Mouse (Mus musculus) liver, embryonic 13.5 days (tissue): ENCODE measurements around the gene Tmem128. TPM values are rescaled to one million over a fixed set of nuclear protein-coding genes. Genes with fewer than 3 reads are reported as not detected.
A peak's percentile ranks its signal among the peaks of the same experiment; 100 is the strongest.

ENCODE experiments used
- ATAC-seq: fragments of 200-750 bp; cut with Nextera tagmentation; 2 replicates; pipeline ENCODE4 v1.8.0; 2017; ENCODE audit warnings: low read depth, mild to moderate bottlenecking, moderate number of reproducible peaks, moderate library complexity
- DNase-seq: peaks from one replicate; pipeline ENCODE4 v3.0.0; 2022
- H3K27ac ChIP-seq: fragments of 300-500 bp; sonication (generic); 2 replicates; pipeline ENCODE4 v1.5.1; 2015; ENCODE audit warnings: moderate library complexity, mild to moderate bottlenecking, inconsistent platforms
- H3K27me3 ChIP-seq: fragments of 300-500 bp; sonication (generic); 2 replicates; pipeline ENCODE4 v1.6.1; 2015; ENCODE audit warnings: mild to moderate bottlenecking, inconsistent platforms
- H3K36me3 ChIP-seq: fragments of 300-500 bp; sonication (generic); 2 replicates; pipeline ENCODE4 v1.6.1; 2015; ENCODE audit warnings: mild to moderate bottlenecking, inconsistent platforms
- H3K4me1 ChIP-seq: fragments of 300-500 bp; sonication (generic); replicated peaks from 2 replicates; pipeline ENCODE4 v1.6.1; 2015; ENCODE audit warnings: inconsistent platforms
- H3K4me2 ChIP-seq: fragments of 300-500 bp; sonication (generic); 2 replicates; pipeline ENCODE4 v1.6.1; 2015; ENCODE audit warnings: inconsistent platforms, mild to moderate bottlenecking, moderate library complexity
- H3K4me3 ChIP-seq: fragments of 300-500 bp; sonication (generic); replicated peaks from 2 replicates; pipeline ENCODE4 v1.5.1; 2015; ENCODE audit warnings: mild to moderate bottlenecking, inconsistent platforms
- H3K9ac ChIP-seq: fragments of 300-500 bp; sonication (generic); 2 replicates; pipeline ENCODE4 v1.6.1; 2015; ENCODE audit warnings: mild to moderate bottlenecking, inconsistent platforms
- H3K9me3 ChIP-seq: fragments of 300-500 bp; sonication (generic); replicated peaks from 2 replicates; pipeline ENCODE4 v1.6.1; 2016; ENCODE audit warnings: inconsistent platforms
- WGBS: fragments of 180-500 bp; shearing (Covaris S2); methylation state at CpG from one replicate; pipeline ENCODE4 v1.1.7; 2015; ENCODE audit not compliant: insufficient replicate concordance; 5-methylcytosine and 5-hydroxymethylcytosine counted together
- polyA plus RNA-seq: library from polyadenylated mRNA; unstranded; fragments of >200 nt; fragmentation: Nextera tagmentation; extraction: Ambion mirVana; gene quantifications from 2 replicates; pipeline ENCODE4 v1.2.1, GENCODE M21; 2015

The Tmem128 gene
- 51.3 and 54.2 TPM in 2 replicates for polyA plus RNA-seq

DNA sequence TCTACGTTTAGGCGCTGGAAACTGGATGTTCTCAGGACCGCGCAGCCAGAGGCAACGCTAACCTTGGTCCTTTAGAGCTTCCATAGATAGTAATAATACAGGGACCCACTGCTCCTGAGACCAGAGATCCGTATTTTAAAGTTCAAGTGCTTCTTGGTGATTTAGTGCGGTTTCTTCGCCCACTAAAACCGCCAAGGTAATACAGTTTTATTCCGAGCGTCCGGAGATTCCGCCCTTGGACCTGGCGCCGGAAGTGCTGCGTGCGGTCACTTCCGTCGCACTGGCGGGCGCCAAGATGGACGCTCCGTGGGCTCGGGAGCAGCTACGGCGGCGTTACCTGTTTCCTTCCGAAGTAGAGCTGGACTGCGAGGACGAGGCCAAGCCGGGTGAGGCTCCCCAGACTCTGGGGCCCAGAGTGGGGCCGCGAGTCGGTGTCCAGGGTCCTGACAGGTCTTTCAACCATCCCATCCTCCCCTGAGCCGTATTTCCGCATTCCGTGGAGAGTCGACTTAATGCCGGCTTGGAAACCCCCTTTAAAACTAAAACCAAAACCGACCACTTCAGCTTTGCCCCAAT, at the start of gene Tmem128:
Gene Tmem128 (plus strand): TSS at position 79 of the 576 bp plus-strand sequence.
- H3K4me2 ChIP-seq, result peak within 1 kb of the TSS; percentile 85
- under 1% methylated on average over 40 of the region's 40 CpGs for WGBS
- ATAC-seq (peak; percentile 72), DNase-seq (peak; percentile 43)
- H3K27ac ChIP-seq, result peak within 1 kb of the TSS; percentile 77
- H3K4me1 ChIP-seq, result peaks cover 12% of the 10 kb centered on the region
- peaks cover 34% of the 10 kb centered on the region for H3K36me3 ChIP-seq
- H3K4me3 ChIP-seq, result peak within 1 kb of the TSS; percentile 76
- H3K27me3 ChIP-seq, result no peaks in the 10 kb centered on the region
- peak within 1 kb of the TSS; percentile 82 for H3K9ac ChIP-seq
- no peaks in the 10 kb centered on the region for H3K9me3 ChIP-seq

DNA sequence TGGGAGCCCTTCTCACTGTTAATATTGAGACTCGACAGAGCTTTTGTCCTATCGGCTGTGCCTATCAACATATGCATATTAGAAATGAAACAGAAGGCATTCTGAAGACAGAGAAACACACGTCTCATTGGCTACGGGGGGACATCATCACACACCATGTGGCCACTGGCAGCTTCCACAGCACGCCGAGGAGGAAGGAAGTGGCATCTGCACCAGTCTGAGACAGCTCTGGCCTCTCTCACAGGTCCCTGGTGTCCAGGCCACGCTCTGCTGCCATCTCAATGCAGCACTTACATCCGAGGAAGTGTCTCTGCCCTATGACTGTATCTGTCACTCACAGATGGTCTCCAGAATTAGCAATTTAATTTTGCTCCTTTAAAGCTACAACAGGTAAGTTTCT, 48.3 kb upstream of the Tmem128 start:
- Histone ChIP-seq H3K27ac (no peak overlapping the region), H3K36me3 (peaks cover 38% of the 10 kb centered on the region), H3K9ac (no peak overlapping the region), H3K27me3 (no peaks in the 10 kb centered on the region), H3K4me2 (no peak overlapping the region), H3K9me3 (no peaks in the 10 kb centered on the region), H3K4me3 (no peak overlapping the region), H3K4me1 (peaks cover 7% of the 10 kb centered on the region; the same call in 1 of the 2 replicates)
- no peak for DNase-seq
- ATAC-seq, result no peak
- WGBS, result 66% methylated on average over 8 of the region's 8 CpGs

DNA sequence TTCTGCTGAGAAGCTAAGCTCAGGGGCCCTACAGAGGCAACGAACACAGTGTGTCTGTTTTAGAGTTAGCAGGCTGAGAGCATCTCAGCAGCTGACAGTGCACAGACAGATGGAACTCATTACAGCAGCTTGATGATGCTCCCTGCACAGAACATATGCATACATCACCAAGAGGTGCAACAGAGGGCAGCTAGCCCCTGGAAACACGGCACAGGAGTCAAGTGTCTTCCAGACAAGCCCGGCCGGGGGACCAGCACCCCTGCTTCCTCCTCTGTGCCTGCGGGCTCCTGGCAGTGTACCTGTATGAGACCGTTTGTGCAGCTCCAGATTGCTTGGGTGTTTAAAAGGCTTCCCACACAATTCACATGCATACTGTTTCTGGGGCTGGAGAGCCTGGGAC, 47.0 kb upstream of the Tmem128 start:
- ATAC-seq (no peak), DNase-seq (no peak)
- Histone ChIP-seq H3K27me3 (no peaks in the 10 kb centered on the region), H3K4me1 (peaks cover 7% of the 10 kb centered on the region; the same call in 1 of the 2 replicates), H3K9ac (no peak overlapping the region), H3K27ac (no peak overlapping the region), H3K9me3 (no peaks in the 10 kb centered on the region), H3K4me3 (no peak overlapping the region), H3K4me2 (no peak overlapping the region), H3K36me3 (peaks cover 38% of the 10 kb centered on the region)
- WGBS, result 80% methylated on average over 6 of the region's 6 CpGs

DNA sequence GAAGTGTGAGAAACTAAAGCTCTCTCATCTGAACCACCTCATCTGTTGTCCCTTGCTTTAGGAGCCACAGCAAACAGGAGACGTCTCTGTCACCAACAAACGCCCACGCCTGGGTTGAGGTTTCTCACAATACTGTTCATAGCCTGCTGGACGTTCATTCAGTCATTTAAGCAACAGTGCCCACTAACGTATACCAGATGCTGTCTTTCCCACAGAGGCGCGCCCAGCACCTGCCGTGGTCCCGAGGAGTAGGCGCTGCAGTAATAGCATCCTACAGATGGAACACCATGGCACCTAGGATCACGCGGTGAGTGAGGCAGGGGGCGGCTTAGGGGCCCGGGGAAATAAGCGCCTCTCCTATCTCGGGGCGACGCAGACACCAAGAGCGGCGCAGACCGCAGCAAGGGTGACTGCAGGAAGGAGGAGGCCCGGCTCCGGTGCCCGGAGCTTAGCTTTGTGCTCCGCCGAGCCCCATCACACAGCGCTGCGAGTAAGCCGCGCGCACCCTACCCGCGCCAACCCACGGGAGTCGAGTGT, 40.1 kb upstream of the Tmem128 start:
- Histone ChIP-seq H3K9ac (peak overlapping the region; percentile 86), H3K27me3 (no peaks in the 10 kb centered on the region), H3K4me1 (peaks cover 37% of the 10 kb centered on the region), H3K36me3 (peaks cover 37% of the 10 kb centered on the region), H3K4me3 (peak overlapping the region; percentile 86), H3K9me3 (no peaks in the 10 kb centered on the region), H3K27ac (peak overlapping the region; percentile 72), H3K4me2 (peak overlapping the region; percentile 94)
- WGBS, result under 1% methylated on average over 28 of the region's 35 CpGs
- ATAC-seq, result peak; percentile 73; the same call in 1 of the 2 replicates
- DNase-seq, result no peak

DNA sequence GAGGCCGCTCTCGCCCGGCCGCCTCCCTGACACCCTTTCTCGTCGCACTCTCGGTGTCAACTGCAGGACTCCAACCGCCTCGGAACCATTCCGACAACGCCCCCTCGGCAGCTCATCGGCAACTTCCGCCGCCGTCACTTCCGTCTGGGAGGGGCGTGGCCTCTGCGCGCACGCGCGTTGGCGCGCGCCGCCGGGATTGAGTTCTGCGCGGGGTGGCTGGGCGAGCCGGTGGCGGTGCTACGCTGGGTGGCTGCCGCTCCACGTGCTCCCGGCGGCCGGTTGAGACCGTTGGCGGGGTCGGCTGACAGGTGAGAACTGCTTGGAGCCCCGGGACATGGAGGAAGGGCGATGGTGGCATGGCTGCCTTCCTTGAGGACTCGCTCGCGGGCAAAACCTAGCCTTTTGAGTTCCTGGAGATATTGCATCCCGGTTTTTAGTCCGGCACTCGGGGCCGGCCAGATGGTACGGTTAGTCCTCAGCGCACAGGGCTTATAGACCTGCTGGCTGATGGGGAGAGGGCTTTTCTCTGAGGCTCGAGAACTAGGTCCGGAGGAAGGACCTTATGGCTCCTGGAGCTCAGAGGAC, 39.6 kb upstream of the Tmem128 start, which contains the start of the genes Zbtb49 and Lyar:
Gene Zbtb49 (minus strand): TSS at position 130 of the 585 bp plus-strand sequence.
Gene Lyar (plus strand): TSS at position 143 of the 585 bp plus-strand sequence.
- peak within 1 kb of the TSS; percentile 86 for H3K4me3 ChIP-seq
- peak within 1 kb of the TSS; percentile 72 for H3K27ac ChIP-seq
- H3K36me3 ChIP-seq, result peaks cover 38% of the 10 kb centered on the region
- ATAC-seq (peak; percentile 88), DNase-seq (peak; percentile 91)
- H3K4me2 ChIP-seq, result peak within 1 kb of the TSS; percentile 94
- no peaks in the 10 kb centered on the region for H3K27me3 ChIP-seq
- WGBS, result 0% methylated on average over 54 of the region's 55 CpGs
- H3K4me1 ChIP-seq, result peaks cover 37% of the 10 kb centered on the region
- H3K9me3 ChIP-seq, result no peaks in the 10 kb centered on the region
- peak within 1 kb of the TSS; percentile 86 for H3K9ac ChIP-seq

DNA sequence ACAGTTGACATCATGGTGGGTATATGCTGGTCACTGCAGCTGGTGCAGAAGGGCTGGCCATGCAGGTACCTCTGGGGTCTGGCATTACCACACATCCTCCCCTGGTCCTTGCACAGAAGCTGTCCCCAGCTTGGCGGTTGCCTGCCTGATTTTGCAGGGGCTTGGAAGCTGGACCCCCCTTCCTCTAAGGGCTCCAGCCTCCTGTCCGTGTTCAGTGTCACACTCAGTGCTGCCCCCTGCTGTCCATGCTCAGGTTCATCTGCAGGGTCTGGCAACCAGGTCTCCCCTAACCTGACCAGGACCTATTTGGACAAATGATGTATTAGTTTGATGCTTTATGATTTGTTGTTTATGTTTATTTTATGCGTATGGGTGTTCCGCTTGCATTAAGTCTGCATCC, 24.6 kb upstream of the Tmem128 start:
- DNase-seq (peak; percentile 23), ATAC-seq (no peak)
- Histone ChIP-seq H3K27ac (no peak overlapping the region), H3K4me1 (no peaks in the 10 kb centered on the region), H3K36me3 (peaks cover 62% of the 10 kb centered on the region), H3K27me3 (no peaks in the 10 kb centered on the region), H3K4me2 (no peak overlapping the region), H3K9me3 (no peaks in the 10 kb centered on the region), H3K4me3 (no peak overlapping the region), H3K9ac (no peak overlapping the region)
- WGBS, result 59% methylated on average over 4 of the region's 4 CpGs

DNA sequence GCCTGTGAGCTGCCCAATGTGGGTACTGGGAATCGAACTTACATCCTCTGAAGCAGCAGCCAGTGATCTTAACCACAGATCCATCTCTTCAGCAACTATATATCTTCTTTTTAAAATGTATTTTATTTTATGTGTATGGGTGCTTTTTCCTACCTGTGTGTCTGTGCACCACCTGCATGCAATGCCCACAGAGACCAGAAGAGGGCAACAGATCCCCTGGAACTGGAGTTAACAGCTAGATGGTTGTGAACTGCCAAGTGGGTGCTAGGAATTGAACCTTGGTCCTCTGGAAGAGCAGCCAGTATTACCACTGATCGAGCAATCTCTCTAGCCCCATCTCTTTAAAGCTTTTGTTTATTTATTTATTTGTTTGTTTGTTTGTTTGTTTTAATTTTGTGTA, 23.4 kb upstream of the Tmem128 start:
- no peak for ATAC-seq
- no peak overlapping the region for H3K4me3 ChIP-seq
- 0 out of 2 replicates have a peak, but pooled peaks cover 2% of the 10 kb centered on the region for H3K4me1 ChIP-seq
- WGBS, result 83% methylated on average over 2 of the region's 2 CpGs
- H3K9ac ChIP-seq, result no peak overlapping the region
- no peak overlapping the region for H3K27ac ChIP-seq
- H3K9me3 ChIP-seq, result no peaks in the 10 kb centered on the region
- H3K4me2 ChIP-seq, result no peak overlapping the region
- H3K27me3 ChIP-seq, result no peaks in the 10 kb centered on the region
- DNase-seq, result no peak
- H3K36me3 ChIP-seq, result peaks cover 50% of the 10 kb centered on the region

DNA sequence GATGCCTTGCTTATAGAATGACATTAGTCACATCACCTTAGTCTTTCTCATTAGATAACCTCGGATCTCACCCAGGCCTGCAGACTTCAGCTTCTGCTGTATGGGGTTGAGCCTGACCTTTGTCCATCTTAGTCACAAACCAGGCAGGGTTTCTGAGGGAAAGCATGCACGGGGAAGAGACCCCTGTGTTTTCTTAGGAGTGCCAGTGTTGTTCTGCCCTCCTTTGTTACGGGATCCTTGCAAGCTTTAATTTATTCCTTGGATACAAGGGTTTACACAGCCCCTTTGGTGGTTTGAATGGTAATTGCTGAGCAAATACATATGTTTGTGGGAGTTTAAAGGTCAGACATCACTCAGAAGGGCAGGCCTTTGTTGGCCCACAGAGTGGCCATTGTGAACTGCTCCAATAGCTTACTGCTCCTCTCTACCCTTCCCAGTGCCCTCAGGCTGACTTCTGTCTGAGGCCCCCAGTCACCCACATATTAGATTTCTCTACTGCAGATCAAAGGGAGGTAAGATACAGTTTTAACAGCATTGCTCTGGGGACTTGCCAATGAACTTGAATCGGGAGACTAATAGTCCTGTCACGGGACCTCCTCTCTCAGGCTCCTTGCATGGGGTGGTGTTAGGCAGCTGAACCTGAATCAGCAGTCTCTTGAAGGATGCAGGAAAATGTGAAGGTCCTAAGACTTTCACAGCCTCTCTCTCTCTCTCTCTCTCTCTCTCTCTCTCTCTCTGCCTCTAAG, 19.1 kb upstream of the Tmem128 start:
- no peak overlapping the region for H3K4me2 ChIP-seq
- no peaks in the 10 kb centered on the region for H3K27me3 ChIP-seq
- WGBS, result 52% methylated on average over 5 of the region's 5 CpGs
- no peak for DNase-seq
- H3K4me3 ChIP-seq, result no peak overlapping the region
- H3K27ac ChIP-seq, result no peak overlapping the region
- H3K4me1 ChIP-seq, result 0 out of 2 replicates have a peak, but pooled peaks cover 2% of the 10 kb centered on the region
- H3K9me3 ChIP-seq, result no peaks in the 10 kb centered on the region
- H3K36me3 ChIP-seq, result peaks cover 11% of the 10 kb centered on the region
- no peak overlapping the region for H3K9ac ChIP-seq
- ATAC-seq, result peak; percentile 50; the same call in 1 of the 2 replicates

DNA sequence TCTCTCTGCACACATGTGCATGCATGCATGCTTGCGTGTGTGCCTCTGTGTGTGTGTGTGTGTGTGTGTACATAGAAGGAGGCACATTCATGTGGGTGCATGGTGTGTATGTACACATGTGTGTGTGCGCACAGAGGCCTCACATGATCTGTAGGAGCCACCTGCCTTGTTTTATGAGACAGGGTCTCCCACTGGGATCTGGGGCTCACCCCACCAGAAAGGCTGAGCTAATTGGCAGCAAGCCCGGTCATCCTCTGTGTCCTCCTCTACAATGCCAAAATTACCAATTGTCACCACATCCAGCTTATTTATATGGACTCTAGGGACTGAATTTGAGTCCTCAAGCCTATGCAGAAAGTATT, 18.5 kb upstream of the Tmem128 start:
- no peak overlapping the region for H3K9ac ChIP-seq
- no peaks in the 10 kb centered on the region for H3K27me3 ChIP-seq
- ATAC-seq (0 out of 2 replicates have a peak, but pooled peaks have one; percentile 5), DNase-seq (no peak)
- H3K9me3 ChIP-seq, result no peaks in the 10 kb centered on the region
- H3K36me3 ChIP-seq, result peaks cover 5% of the 10 kb centered on the region
- no peak overlapping the region for H3K4me3 ChIP-seq
- WGBS, result 71% methylated on average over 3 of the region's 3 CpGs
- no peak overlapping the region for H3K4me2 ChIP-seq
- 0 out of 2 replicates have a peak, but pooled peaks cover 2% of the 10 kb centered on the region for H3K4me1 ChIP-seq
- H3K27ac ChIP-seq, result no peak overlapping the region

DNA sequence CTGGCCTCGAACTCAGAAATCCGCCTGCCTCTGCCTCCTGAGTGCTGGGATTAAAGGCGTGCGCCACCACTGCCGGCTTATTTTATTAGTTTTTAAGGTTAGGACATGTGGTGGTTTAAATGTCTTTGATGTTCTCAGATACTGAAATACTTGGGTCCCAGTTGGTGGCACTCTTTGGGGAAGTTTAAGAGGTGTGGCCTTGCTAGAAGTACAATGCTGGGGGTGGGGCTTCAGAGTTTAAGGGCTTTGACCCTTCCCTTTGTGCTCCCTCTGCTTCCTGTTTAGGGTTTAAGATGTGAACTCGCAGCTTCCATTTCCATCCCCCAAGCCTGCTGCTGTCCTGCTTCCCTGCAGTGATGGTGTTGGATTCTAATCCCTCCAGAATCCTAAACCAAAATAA, 18.0 kb upstream of the Tmem128 start:
- no peaks in the 10 kb centered on the region for H3K9me3 ChIP-seq
- H3K36me3 ChIP-seq, result 0 out of 2 replicates have a peak, but pooled peaks cover under 1% of the 10 kb centered on the region
- 0 out of 2 replicates have a peak, but pooled peaks cover 2% of the 10 kb centered on the region for H3K4me1 ChIP-seq
- ATAC-seq (no peak), DNase-seq (no peak)
- H3K27ac ChIP-seq, result no peak overlapping the region
- H3K4me3 ChIP-seq, result no peak overlapping the region
- 68% methylated on average over 6 of the region's 6 CpGs for WGBS
- no peaks in the 10 kb centered on the region for H3K27me3 ChIP-seq
- H3K9ac ChIP-seq, result no peak overlapping the region
- no peak overlapping the region for H3K4me2 ChIP-seq

DNA sequence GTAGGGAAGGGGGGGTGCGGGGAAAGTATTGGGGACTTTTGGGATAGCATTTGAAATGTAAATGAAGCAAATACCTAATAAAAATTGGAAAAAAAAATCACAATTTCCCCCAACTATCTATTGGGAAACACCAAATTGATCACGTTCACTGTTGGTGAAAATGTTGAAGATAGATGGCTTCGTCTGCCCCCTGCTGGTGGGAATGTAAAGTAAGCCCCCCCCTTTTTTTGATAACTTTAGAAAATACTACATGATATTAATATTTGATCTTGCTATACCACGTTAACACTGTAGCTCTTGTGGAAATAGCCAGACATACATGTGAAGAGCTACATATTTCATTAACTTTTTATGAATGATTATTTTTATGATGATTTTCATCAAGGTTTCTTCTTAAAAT, 4.8 kb upstream of the Tmem128 start:
- H3K9me3 ChIP-seq, result no peaks in the 10 kb centered on the region
- H3K27ac ChIP-seq, result no peak overlapping the region
- H3K4me2 ChIP-seq, result no peak overlapping the region
- H3K4me1 ChIP-seq, result no peaks in the 10 kb centered on the region; the same call in 1 of the 2 replicates
- 30% methylated on average over 4 of the region's 4 CpGs for WGBS
- H3K4me3 ChIP-seq, result no peak overlapping the region
- no peak for DNase-seq
- no peaks in the 10 kb centered on the region for H3K27me3 ChIP-seq
- no peak for ATAC-seq
- H3K9ac ChIP-seq, result no peak overlapping the region
- no peaks in the 10 kb centered on the region for H3K36me3 ChIP-seq
